Mouse (Mus musculus): ENCODE measurements at regions not wholly inside any gene's neighbourhood (a gene's known extent, or its start where the extent isn't known, plus 50 kb on each side); places are given as distances from the start of the nearest gene placed in this dataset.

DNA sequence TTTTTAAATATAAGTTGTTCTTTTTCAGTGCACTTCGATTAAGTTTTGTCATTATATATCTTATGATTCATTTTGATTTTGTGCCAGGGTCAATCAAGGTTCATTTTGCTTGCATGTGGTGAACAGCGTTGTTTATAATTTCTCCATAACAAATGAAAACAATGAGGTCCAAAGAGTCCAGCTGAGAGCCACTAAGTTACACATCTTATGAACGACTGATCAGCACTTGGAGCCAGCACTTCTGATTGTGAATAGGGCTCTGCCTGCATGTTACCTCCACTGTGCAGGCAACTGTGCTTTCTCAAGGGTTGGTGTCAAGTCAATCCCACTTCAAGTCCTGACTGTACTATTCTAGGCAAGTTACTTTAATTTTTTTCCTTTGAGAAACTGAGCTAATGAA lies 243.5 kb upstream of the Adra1b start:
- no peak overlapping the region for H3K4me3 ChIP-seq (ENCODE audit: insufficient read depth, low read length)
- TF ChIP-seq POLR2A (IDR thresholded peaks at IDR 0.05; ENCODE audit: extremely low read depth, insufficient read depth, low read length) (no peak), CTCF (IDR thresholded peaks at IDR 0.05; ENCODE audit: extremely low read depth, insufficient read depth, low read length) (no peak)
- H3K27ac ChIP-seq (ENCODE audit: insufficient read depth, low read length): no peak overlapping the region
- H3K4me1 ChIP-seq (ENCODE audit: control insufficient read depth, insufficient read depth, low read length): no peaks in the 10 kb centered on the region

DNA sequence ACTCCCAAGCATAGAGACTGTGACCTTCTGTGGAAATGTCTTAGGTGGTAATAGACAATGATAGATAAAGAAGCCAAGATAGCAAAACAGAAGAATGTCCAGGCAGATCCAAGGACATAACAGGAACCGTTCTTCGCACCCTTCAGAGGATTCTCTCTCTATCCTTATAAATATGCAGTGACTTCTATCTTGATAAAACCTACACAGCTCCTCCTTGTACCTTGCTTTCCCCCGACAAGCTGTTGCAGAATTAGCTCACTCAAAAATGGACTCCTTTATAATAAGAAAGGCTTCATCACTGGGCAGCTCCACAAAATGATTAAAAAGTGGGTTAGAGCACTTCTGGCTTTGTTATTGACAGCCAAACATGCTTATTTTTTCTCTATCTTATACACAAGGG lies 245.4 kb upstream of the Adra1b start:
- no peak for TF ChIP-seq CTCF (IDR thresholded peaks at IDR 0.05; ENCODE audit: extremely low read depth, insufficient read depth, low read length)
- no peak for TF ChIP-seq POLR2A (IDR thresholded peaks at IDR 0.05; ENCODE audit: extremely low read depth, insufficient read depth, low read length)
- no peak overlapping the region for H3K27ac ChIP-seq (ENCODE audit: insufficient read depth, low read length)
- H3K4me3 ChIP-seq (ENCODE audit: insufficient read depth, low read length): no peak overlapping the region
- H3K4me1 ChIP-seq (ENCODE audit: control insufficient read depth, insufficient read depth, low read length): no peaks in the 10 kb centered on the region

- H3K4me1 ChIP-seq (ENCODE audit: control insufficient read depth, insufficient read depth, low read length): no peaks in the 10 kb centered on the region
- TF ChIP-seq CTCF (IDR thresholded peaks at IDR 0.05; ENCODE audit: extremely low read depth, insufficient read depth, low read length) (no peak), POLR2A (IDR thresholded peaks at IDR 0.05; ENCODE audit: extremely low read depth, insufficient read depth, low read length) (no peak)
- no peak overlapping the region for H3K4me3 ChIP-seq (ENCODE audit: insufficient read depth, low read length)
- H3K27ac ChIP-seq (ENCODE audit: insufficient read depth, low read length): no peak overlapping the region
Measured at GRCm38 (mm10) chr11:44153576-44153975, 246.3 kb upstream of the Il12b start.

- Histone ChIP-seq H3K27ac (ENCODE audit: insufficient read depth, low read length) (no peak overlapping the region), H3K4me3 (ENCODE audit: insufficient read depth, low read length) (no peak overlapping the region), H3K4me1 (ENCODE audit: control insufficient read depth, insufficient read depth, low read length) (no peaks in the 10 kb centered on the region)
- TF ChIP-seq CTCF (IDR thresholded peaks at IDR 0.05; ENCODE audit: extremely low read depth, insufficient read depth, low read length) (no peak), POLR2A (IDR thresholded peaks at IDR 0.05; ENCODE audit: extremely low read depth, insufficient read depth, low read length) (no peak)
Measured at GRCm38 (mm10) chr11:44155591-44155990, 244.3 kb upstream of the Il12b start.

DNA sequence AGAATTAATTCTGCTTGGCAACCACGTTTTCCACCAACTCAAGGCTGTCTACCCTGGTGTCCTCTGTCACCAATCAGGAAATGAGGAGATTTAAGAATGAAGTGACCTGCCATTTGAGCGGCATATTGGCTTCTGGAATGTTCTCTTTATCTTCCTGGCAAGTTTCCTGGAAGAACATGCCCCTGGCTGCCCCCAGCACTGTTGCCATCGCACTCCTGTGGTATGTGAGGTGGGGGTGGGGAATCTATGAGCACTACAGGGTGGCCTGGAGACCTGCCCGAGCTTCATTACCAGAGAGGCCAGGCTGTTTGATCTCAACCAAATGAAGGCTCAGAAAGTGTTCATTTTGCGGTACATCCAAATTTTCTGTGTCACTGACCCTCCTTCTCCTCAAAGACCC lies 243.8 kb upstream of the Il12b start:
- TF ChIP-seq CTCF (IDR thresholded peaks at IDR 0.05; ENCODE audit: extremely low read depth, insufficient read depth, low read length) (no peak), POLR2A (IDR thresholded peaks at IDR 0.05; ENCODE audit: extremely low read depth, insufficient read depth, low read length) (no peak)
- H3K27ac ChIP-seq (ENCODE audit: insufficient read depth, low read length): no peak overlapping the region
- H3K4me1 ChIP-seq (ENCODE audit: control insufficient read depth, insufficient read depth, low read length): no peaks in the 10 kb centered on the region
- H3K4me3 ChIP-seq (ENCODE audit: insufficient read depth, low read length): no peak overlapping the region

- no peak for TF ChIP-seq POLR2A (IDR thresholded peaks at IDR 0.05; ENCODE audit: extremely low read depth, insufficient read depth, low read length)
- TF ChIP-seq CTCF (IDR thresholded peaks at IDR 0.05; ENCODE audit: extremely low read depth, insufficient read depth, low read length): no peak
- no peaks in the 10 kb centered on the region for H3K4me1 ChIP-seq (ENCODE audit: control insufficient read depth, insufficient read depth, low read length)
- no peak overlapping the region for H3K4me3 ChIP-seq (ENCODE audit: insufficient read depth, low read length)
Measured at GRCm38 (mm10) chr11:44156490-44157345, 243.1 kb upstream of the Il12b start.

DNA sequence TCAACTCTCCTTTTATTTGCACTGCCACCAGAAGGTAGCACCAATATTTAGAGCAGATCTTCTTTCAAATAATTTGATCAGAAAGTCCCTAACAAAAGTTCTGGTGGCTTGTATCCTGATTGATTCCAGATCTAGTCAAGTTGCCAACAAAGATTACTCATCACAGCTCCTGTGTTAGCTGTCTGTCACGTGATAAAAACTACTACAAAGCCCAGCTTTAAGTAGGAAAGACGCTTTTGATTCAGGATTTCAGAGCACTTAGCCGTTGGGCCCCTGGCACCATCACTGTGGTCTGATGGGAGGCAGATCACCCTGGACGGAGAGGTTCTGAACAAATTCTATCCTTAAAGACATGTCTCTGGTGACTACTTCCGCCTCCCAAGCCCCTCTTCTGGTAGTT lies 241.6 kb upstream of the Il12b start:
- no peak for TF ChIP-seq CTCF (IDR thresholded peaks at IDR 0.05; ENCODE audit: extremely low read depth, insufficient read depth, low read length)
- TF ChIP-seq POLR2A (IDR thresholded peaks at IDR 0.05; ENCODE audit: extremely low read depth, insufficient read depth, low read length): no peak
- Histone ChIP-seq H3K4me1 (ENCODE audit: control insufficient read depth, insufficient read depth, low read length) (no peaks in the 10 kb centered on the region), H3K4me3 (ENCODE audit: insufficient read depth, low read length) (no peak overlapping the region), H3K27ac (ENCODE audit: insufficient read depth, low read length) (no peak overlapping the region)

More at GRCm38 (mm10) chr11:44156490-44157345, 243.1 kb upstream of the Il12b start:
- H3K27ac ChIP-seq (ENCODE audit: insufficient read depth, low read length): no peak overlapping the region

GRCm38 (mm10) chr11:44161734-44162418 lies 238.0 kb upstream of the Il12b start:
- no peak overlapping the region for H3K4me3 ChIP-seq (ENCODE audit: insufficient read depth, low read length)
- no peak for TF ChIP-seq POLR2A (IDR thresholded peaks at IDR 0.05; ENCODE audit: extremely low read depth, insufficient read depth, low read length)
- TF ChIP-seq CTCF (IDR thresholded peaks at IDR 0.05; ENCODE audit: extremely low read depth, insufficient read depth, low read length): no peak
- no peaks in the 10 kb centered on the region for H3K4me1 ChIP-seq (ENCODE audit: control insufficient read depth, insufficient read depth, low read length)
- no peak overlapping the region for H3K27ac ChIP-seq (ENCODE audit: insufficient read depth, low read length)

GRCm38 (mm10) chr11:44163049-44163448 lies 236.8 kb upstream of the Il12b start:
- no peak overlapping the region for H3K4me3 ChIP-seq (ENCODE audit: insufficient read depth, low read length)
- no peak for TF ChIP-seq POLR2A (IDR thresholded peaks at IDR 0.05; ENCODE audit: extremely low read depth, insufficient read depth, low read length)
- no peak for TF ChIP-seq CTCF (IDR thresholded peaks at IDR 0.05; ENCODE audit: extremely low read depth, insufficient read depth, low read length)
- H3K4me1 ChIP-seq (ENCODE audit: control insufficient read depth, insufficient read depth, low read length): no peaks in the 10 kb centered on the region
- H3K27ac ChIP-seq (ENCODE audit: insufficient read depth, low read length): no peak overlapping the region

DNA sequence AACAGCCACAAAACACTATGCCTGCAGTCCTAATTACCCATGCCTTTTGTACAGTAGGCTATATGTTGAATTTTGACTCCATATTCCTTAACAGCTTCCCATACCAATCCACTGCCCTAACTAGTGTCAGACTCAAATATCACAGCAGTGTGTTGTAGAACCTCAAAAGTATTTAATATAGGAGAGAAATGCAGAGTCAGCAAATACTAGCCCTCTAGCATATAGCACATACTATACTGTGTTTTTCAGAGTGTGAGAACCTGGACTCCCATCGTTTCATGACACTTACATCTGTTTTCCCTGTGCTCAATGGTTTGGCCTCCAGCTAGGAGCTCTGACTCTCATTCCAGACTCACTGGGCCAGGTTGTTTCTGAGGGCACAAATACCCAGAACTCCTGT lies 236.1 kb upstream of the Il12b start:
- TF ChIP-seq POLR2A (IDR thresholded peaks at IDR 0.05; ENCODE audit: extremely low read depth, insufficient read depth, low read length): no peak
- no peak for TF ChIP-seq CTCF (IDR thresholded peaks at IDR 0.05; ENCODE audit: extremely low read depth, insufficient read depth, low read length)
- H3K4me3 ChIP-seq (ENCODE audit: insufficient read depth, low read length): no peak overlapping the region
- H3K4me1 ChIP-seq (ENCODE audit: control insufficient read depth, insufficient read depth, low read length): no peaks in the 10 kb centered on the region
- H3K27ac ChIP-seq (ENCODE audit: insufficient read depth, low read length): no peak overlapping the region
